Mouse (Mus musculus) intestine, embryonic 16.5 days (tissue): ENCODE measurements around the gene Hist1h3h. TPM values are rescaled to one million over a fixed set of nuclear protein-coding genes. Genes with fewer than 3 reads are reported as not detected.
"Not testable (repeated sequence)": the region's sequence is repeated elsewhere in the genome, so short reads cannot be mapped to it uniquely, and the experiment has no call there.

Experiments used
- ATAC-seq: fragments of 200-750 bp; cut with Nextera tagmentation; 2 replicates; pipeline ENCODE4 v1.8.0; 2017; ENCODE audit warnings: moderate TSS enrichment, moderate library complexity
- H3K27ac ChIP-seq: fragments of 300-500 bp; sonication (generic); 2 replicates; pipeline ENCODE4 v1.5.1; 2014; ENCODE audit warnings: mild to moderate bottlenecking, low read length
- H3K27me3 ChIP-seq: fragments of 300-500 bp; sonication (generic); replicated peaks from 2 replicates; pipeline ENCODE4 v1.6.1; 2014; ENCODE audit warnings: low read length, control low read depth, mixed read lengths; ENCODE audit not compliant: control insufficient read depth, insufficient read depth
- H3K36me3 ChIP-seq: fragments of 300-500 bp; sonication (generic); 2 replicates; pipeline ENCODE4 v1.6.1; 2014; ENCODE audit warnings: low read length, control low read depth; ENCODE audit not compliant: control insufficient read depth, insufficient read depth
- H3K4me1 ChIP-seq: fragments of 300-500 bp; sonication (generic); 2 replicates; pipeline ENCODE4 v1.6.1; 2014; ENCODE audit warnings: low read length, control low read depth, mixed read lengths; ENCODE audit not compliant: control insufficient read depth, insufficient read depth
- H3K4me2 ChIP-seq: fragments of 300-500 bp; sonication (generic); 2 replicates; pipeline ENCODE4 v1.6.1; 2014; ENCODE audit warnings: low read depth, low read length, control low read depth
- H3K4me3 ChIP-seq: fragments of 300-500 bp; sonication (generic); 2 replicates; pipeline ENCODE4 v1.5.1; 2014; ENCODE audit warnings: mild to moderate bottlenecking, low read length
- H3K9ac ChIP-seq: fragments of 300-500 bp; sonication (generic); 2 replicates; pipeline ENCODE4 v1.6.1; 2014; ENCODE audit warnings: low read depth, low read length
- H3K9me3 ChIP-seq: fragments of 300-500 bp; sonication (generic); 2 replicates; pipeline ENCODE4 v1.6.1; 2016; ENCODE audit warnings: low read length, control low read depth; ENCODE audit not compliant: control insufficient read depth
- WGBS: fragments of 180-500 bp; shearing (Covaris S2); extraction: QIAGEN DNeasy Blood & Tissue Kit; methylation state at CpG from one replicate; pipeline ENCODE4 v1.1.7; 2014; 5-methylcytosine and 5-hydroxymethylcytosine counted together
- polyA plus RNA-seq: library from polyadenylated mRNA; unstranded; fragments of >200 nt; fragmentation: Nextera tagmentation; extraction: Ambion mirVana; gene quantifications from 2 replicates; pipeline ENCODE4 v1.2.1, GENCODE M21; 2015

The Hist1h3h gene
- polyA plus RNA-seq, 1 experiment from 2014 or later: 4.8 TPM

DNA sequence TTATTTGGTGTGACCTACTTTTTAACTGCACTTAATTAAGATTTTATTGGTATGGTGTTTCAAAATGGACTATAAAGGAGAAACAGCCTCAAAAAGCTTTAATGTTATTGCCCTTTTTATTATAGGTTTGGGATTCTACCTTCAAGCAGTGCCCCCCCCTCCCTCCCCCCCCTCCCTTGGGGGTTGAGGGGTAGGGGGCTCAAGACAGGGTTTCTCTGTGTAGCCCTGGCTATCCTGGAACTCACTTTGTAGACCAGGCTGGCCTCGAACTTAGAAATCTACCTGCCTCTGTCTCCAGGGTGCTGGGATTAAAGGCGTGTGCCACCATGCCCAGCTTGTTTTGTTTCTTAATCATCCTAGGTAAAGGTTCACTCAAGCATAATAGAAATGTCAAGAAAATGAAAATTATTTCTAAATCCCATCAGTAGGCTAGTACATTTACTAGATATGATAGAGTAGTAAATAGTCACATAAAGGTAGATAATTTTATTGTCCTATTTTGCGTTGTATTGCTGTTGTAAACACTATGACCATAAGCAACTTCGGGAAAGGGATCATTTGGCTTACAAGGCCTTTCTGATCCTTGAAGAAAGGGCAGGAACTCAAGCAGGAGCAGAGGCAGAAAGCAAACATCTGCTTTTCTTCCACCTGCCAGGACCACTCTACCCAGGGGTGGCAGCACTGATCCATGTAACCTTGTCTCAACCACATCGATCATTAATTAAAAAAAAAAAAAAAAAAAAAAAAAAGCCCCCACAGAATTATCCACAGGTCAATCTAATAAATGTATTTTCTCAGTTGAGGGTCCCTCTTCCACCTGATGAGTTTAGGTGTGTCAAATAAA lies 5.8 kb downstream of the Hist1h3h start:
- Histone ChIP-seq H3K9ac (no peak overlapping the region), H3K27ac (no peak overlapping the region), H3K4me3 (no peak overlapping the region), H3K9me3 (no peaks in the 10 kb centered on the region), H3K4me2 (no peak overlapping the region), H3K36me3 (no peaks in the 10 kb centered on the region), H3K27me3 (no peaks in the 10 kb centered on the region), H3K4me1 (peaks cover 15% of the 10 kb centered on the region)
- ATAC-seq: no peak
- WGBS: 36% methylated on average over 5 of the region's 5 CpGs

GRCm38 (mm10) chr13:21727948-21728572 lies 10.6 kb downstream of the Hist1h3h start:
- Histone ChIP-seq H3K4me3 (no peak overlapping the region), H3K36me3 (no peaks in the 10 kb centered on the region), H3K4me2 (no peak overlapping the region), H3K27ac (no peak overlapping the region), H3K27me3 (no peaks in the 10 kb centered on the region), H3K9me3 (no peaks in the 10 kb centered on the region), H3K4me1 (no peaks in the 10 kb centered on the region), H3K9ac (no peak overlapping the region)
- ATAC-seq: peak; percentile 69
- WGBS: 24% methylated on average over 9 of the region's 11 CpGs

DNA sequence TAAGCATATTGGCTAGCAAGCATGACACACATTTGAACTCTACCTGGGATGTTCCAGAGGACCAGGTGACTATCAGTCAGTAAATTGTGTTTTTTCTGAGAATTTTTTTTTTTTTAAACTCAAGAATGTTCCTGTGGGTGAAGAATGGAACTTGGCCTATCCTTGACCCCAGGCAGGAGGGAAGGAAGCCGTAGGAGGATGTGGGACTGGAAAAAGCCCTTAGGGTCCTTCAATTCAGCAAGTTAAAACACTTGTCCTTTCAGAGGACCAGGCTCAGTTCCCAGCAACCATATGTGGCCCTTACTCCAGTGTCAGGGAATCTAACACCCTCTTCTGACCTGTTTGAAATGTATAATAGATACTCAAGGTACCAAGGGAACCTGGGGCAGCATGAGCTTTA lies 12.1 kb downstream of the Hist1h3h start:
- Histone ChIP-seq H3K9ac (no peak overlapping the region), H3K4me2 (no peak overlapping the region), H3K9me3 (no peaks in the 10 kb centered on the region), H3K27me3 (no peaks in the 10 kb centered on the region), H3K4me3 (no peak overlapping the region), H3K36me3 (no peaks in the 10 kb centered on the region), H3K4me1 (no peaks in the 10 kb centered on the region), H3K27ac (no peak overlapping the region)
- WGBS: 70% methylated on average over 1 of the region's 1 CpGs
- no peak for ATAC-seq

GRCm38 (mm10) chr13:21733466-21733865 lies 16.0 kb downstream of the Hist1h3h start:
- no peaks in the 10 kb centered on the region for H3K9me3 ChIP-seq
- WGBS: 75% methylated on average over 5 of the region's 5 CpGs
- no peaks in the 10 kb centered on the region for H3K36me3 ChIP-seq
- ATAC-seq: no peak
- H3K27me3 ChIP-seq: no peaks in the 10 kb centered on the region
- H3K4me2 ChIP-seq: no peak overlapping the region
- H3K9ac ChIP-seq: no peak overlapping the region
- no peaks in the 10 kb centered on the region; the same call in 1 of the 2 replicates for H3K4me1 ChIP-seq
- H3K4me3 ChIP-seq: no peak overlapping the region
- H3K27ac ChIP-seq: no peak overlapping the region

GRCm38 (mm10) chr13:21734010-21734905 lies 16.8 kb downstream of the Hist1h3h start:
- no peaks in the 10 kb centered on the region; the same call in 1 of the 2 replicates for H3K4me1 ChIP-seq
- peak overlapping the region; percentile 76 for H3K27ac ChIP-seq
- H3K36me3 ChIP-seq: no peaks in the 10 kb centered on the region
- H3K4me2 ChIP-seq: peak overlapping the region; percentile 70
- H3K27me3 ChIP-seq: no peaks in the 10 kb centered on the region
- H3K4me3 ChIP-seq: peak overlapping the region; percentile 57
- WGBS: under 1% methylated on average over 21 of the region's 21 CpGs
- peak; percentile 78 for ATAC-seq
- peak overlapping the region; percentile 67 for H3K9ac ChIP-seq
- no peaks in the 10 kb centered on the region for H3K9me3 ChIP-seq

- under 1% methylated on average over 37 of the region's 56 CpGs for WGBS
- peak; percentile 93 for ATAC-seq
- H3K9me3 ChIP-seq, H3K36me3 ChIP-seq, H3K4me1 ChIP-seq, H3K27me3 ChIP-seq: not testable (repeated sequence)
- Histone ChIP-seq H3K4me3 (peak within 1 kb of the TSS; percentile 57), H3K9ac (peak within 1 kb of the TSS; percentile 67), H3K4me2 (peak within 1 kb of the TSS; percentile 70), H3K27ac (peak within 1 kb of the TSS; percentile 76)
Measured at GRCm38 (mm10) chr13:21734906-21735767, 17.7 kb downstream of the Hist1h3h start, which contains the start of gene Hist1h4j. Hist1h4j (plus strand) TSS chr13:21735064.

DNA sequence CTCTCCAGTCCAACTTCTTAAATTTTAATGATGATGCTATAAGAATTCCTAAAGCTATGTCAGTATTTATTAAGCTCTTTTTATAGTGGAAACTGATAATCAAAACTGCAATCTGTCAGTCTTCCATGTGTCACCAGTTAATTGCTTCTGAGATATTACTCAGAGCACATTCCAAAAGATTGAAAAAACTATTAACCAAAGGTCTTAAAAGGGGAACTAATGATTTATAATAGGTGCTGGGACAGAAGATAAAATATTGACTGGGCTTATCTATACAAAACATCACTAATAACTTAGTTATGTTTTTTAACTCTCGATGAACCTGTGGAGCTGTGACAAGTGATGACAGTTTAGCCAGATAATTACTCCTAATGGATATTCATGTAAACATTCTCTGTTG lies 27.5 kb downstream of the Hist1h3h start:
- H3K4me1 ChIP-seq: peaks cover 7% of the 10 kb centered on the region; the same call in 1 of the 2 replicates
- 49% methylated on average over 1 of the region's 1 CpGs for WGBS
- H3K27ac ChIP-seq: no peak overlapping the region
- no peak overlapping the region for H3K9ac ChIP-seq
- H3K27me3 ChIP-seq: no peaks in the 10 kb centered on the region
- no peak for ATAC-seq
- no peak overlapping the region for H3K4me2 ChIP-seq
- no peaks in the 10 kb centered on the region for H3K36me3 ChIP-seq
- no peaks in the 10 kb centered on the region for H3K9me3 ChIP-seq
- no peak overlapping the region for H3K4me3 ChIP-seq

DNA sequence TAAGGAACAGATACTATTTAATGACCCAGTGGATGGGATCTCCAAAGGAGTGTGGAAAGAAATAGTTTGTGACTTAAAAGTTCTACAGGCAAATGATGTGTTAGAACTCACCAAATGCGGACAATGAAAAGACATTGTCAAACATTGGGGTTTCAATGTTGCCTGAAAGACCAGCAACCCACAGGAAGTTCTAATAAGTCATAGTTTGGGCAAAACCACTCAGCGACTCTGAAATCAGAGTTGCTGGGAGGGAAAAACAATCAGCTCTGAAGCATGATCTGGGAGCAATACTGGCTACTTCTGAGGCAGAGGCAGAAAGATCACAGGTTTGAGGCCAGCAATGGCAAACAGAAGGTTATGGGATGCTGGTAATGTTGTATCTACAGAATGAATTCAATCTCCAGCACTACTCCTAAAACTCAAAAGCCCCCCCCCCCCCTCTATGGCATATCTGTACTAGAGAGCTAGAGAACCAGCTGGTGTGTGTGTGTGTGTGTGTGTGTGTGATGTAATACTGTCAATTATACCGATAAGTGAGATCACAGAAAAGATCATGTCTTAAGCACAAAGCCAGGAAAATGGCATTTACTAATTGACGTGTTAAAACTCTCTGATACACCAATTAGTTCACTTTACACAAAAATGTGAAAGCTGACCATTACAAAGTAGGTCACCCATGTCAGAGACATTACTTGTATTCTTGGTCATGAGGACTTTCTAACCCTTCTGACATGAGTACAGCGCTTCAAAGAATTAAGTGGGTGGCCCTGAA lies 32.1 kb downstream of the Hist1h3h start:
- Histone ChIP-seq H3K4me1 (peaks cover 9% of the 10 kb centered on the region; the same call in 1 of the 2 replicates), H3K27ac (peak overlapping the region; percentile 69), H3K9me3 (no peaks in the 10 kb centered on the region), H3K9ac (peak overlapping the region; percentile 68), H3K4me3 (peak overlapping the region; percentile 55), H3K27me3 (no peaks in the 10 kb centered on the region), H3K4me2 (peak overlapping the region; percentile 56), H3K36me3 (no peaks in the 10 kb centered on the region)
- ATAC-seq: no peak
- WGBS: 3% methylated on average over 5 of the region's 5 CpGs
